Mouse (Mus musculus) liver, embryonic 15.5 days (tissue): ENCODE data around the gene Tgfbr1. TPM values are rescaled to one million over a fixed set of nuclear protein-coding genes. Genes with fewer than 3 reads are reported as not detected.
A peak's percentile ranks its signal among the peaks of the same experiment; 100 is the strongest.
"Not testable (repeated sequence)": the region's sequence is repeated elsewhere in the genome, so short reads cannot be mapped to it uniquely, and the experiment has no call there.

ENCODE experiments used
- ATAC-seq: fragments of 200-750 bp; cut with Nextera tagmentation; 2 replicates; pipeline ENCODE4 v1.8.0; 2017; ENCODE audit warnings: moderate number of reproducible peaks, mild to moderate bottlenecking, moderate library complexity; ENCODE audit not compliant: insufficient read depth
- H3K27ac ChIP-seq: fragments of 300-500 bp; sonication (generic); replicated peaks from 2 replicates; pipeline ENCODE4 v1.5.1; 2015; ENCODE audit warnings: mild to moderate bottlenecking, inconsistent platforms
- H3K27me3 ChIP-seq: fragments of 300-500 bp; sonication (generic); 2 replicates; pipeline ENCODE4 v1.6.1; 2015; ENCODE audit warnings: mild to moderate bottlenecking, inconsistent platforms
- H3K36me3 ChIP-seq: fragments of 300-500 bp; sonication (generic); replicated peaks from 2 replicates; pipeline ENCODE4 v1.6.1; 2015; ENCODE audit warnings: moderate library complexity, mild to moderate bottlenecking, inconsistent platforms
- H3K4me1 ChIP-seq: fragments of 300-500 bp; sonication (generic); replicated peaks from 2 replicates; pipeline ENCODE4 v1.6.1; 2015; ENCODE audit warnings: inconsistent platforms
- H3K4me2 ChIP-seq: fragments of 300-500 bp; sonication (generic); 2 replicates; pipeline ENCODE4 v1.6.1; 2015; ENCODE audit warnings: moderate library complexity, mild to moderate bottlenecking, inconsistent platforms
- H3K4me3 ChIP-seq: fragments of 300-500 bp; sonication (generic); replicated peaks from 2 replicates; pipeline ENCODE4 v1.5.1; 2015; ENCODE audit warnings: mild to moderate bottlenecking, inconsistent platforms
- H3K9ac ChIP-seq: fragments of 300-500 bp; sonication (generic); 2 replicates; pipeline ENCODE4 v1.6.1; 2015; ENCODE audit warnings: moderate library complexity, mild to moderate bottlenecking, inconsistent platforms
- H3K9me3 ChIP-seq: fragments of 300-500 bp; sonication (generic); replicated peaks from 2 replicates; pipeline ENCODE4 v1.6.1; 2016; ENCODE audit warnings: inconsistent platforms
- WGBS: fragments of 180-500 bp; shearing (Covaris S2); methylation state at CpG from one replicate; pipeline ENCODE4 v1.1.7; 2015; ENCODE audit warnings: mixed read lengths; ENCODE audit not compliant: insufficient replicate concordance; 5-methylcytosine and 5-hydroxymethylcytosine counted together
- polyA plus RNA-seq: library from polyadenylated mRNA; unstranded; fragments of >200 nt; fragmentation: Nextera tagmentation; extraction: Ambion mirVana; gene quantifications from 2 replicates; pipeline ENCODE4 v1.2.1, GENCODE M21; 2015

The Tgfbr1 gene
- polyA plus RNA-seq, 1 experiment from 2014 or later, result 4.4 TPM

DNA sequence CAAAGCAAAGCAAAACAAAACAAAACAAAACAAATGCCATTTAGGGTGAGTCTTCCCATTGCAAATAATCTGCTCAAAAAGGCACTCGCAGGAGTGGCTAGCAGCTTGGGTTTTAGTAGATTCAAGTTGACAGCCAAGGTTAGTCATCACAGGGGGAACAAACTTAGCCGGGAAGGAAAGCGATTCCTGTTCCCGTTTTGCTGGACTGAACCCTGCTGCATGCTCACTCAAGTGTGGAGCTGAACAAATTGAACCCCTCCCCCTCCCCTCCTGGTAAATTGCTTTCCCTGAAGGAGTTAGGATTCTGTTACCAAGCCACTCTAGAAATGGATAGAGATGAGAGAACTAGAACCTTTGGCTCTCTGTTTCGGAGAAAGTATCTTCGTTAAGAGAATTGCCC is 3.3 kb upstream of the Tgfbr1 start:
- ATAC-seq, result no peak
- no peak overlapping the region for H3K9ac ChIP-seq
- no peak overlapping the region for H3K27ac ChIP-seq
- H3K4me1 ChIP-seq, result peaks cover 24% of the 10 kb centered on the region
- H3K27me3 ChIP-seq, result peaks cover 58% of the 10 kb centered on the region
- WGBS, result 40% methylated on average over 6 of the region's 6 CpGs
- no peaks in the 10 kb centered on the region for H3K36me3 ChIP-seq
- no peaks in the 10 kb centered on the region for H3K9me3 ChIP-seq
- no peak overlapping the region for H3K4me3 ChIP-seq
- H3K4me2 ChIP-seq, result no peak overlapping the region

DNA sequence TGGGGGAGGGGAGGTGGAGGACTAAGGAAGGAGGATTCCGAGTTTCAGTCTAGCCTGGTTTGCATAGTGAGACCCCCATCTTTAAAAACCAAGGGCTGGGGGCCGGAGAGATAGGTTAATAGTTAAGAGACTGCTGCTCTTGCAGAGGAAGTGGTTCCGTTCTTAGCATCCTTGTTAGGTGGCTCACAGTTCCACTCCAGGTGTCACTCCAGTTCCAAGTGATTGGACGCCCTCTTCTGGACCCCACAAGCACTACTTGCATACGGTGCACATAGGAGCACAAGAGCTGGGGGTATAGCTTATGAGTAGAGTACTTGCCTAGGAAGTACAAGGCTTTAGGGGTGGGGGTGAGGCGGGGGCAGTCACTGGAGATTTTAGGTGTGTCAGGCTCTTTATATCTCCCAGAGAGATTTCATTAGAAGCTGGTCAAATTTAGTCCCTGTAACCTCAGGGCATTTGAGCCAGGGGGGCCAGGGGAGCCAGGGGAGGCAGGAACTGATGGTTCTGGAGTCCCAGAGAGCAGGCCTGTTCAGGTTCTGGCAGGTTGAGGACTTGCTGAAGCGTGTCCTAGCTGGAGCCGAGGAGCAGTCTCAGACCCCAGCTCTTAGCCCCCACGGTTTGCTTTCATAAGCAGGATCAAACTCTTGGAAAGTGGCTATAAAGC is 1.5 kb upstream of the Tgfbr1 start:
- Histone ChIP-seq H3K9ac (peak overlapping the region; percentile 68), H3K4me3 (peak overlapping the region; percentile 76), H3K27ac (no peak overlapping the region), H3K27me3 (peaks cover 59% of the 10 kb centered on the region), H3K9me3 (no peaks in the 10 kb centered on the region), H3K36me3 (no peaks in the 10 kb centered on the region), H3K4me1 (peaks cover 24% of the 10 kb centered on the region), H3K4me2 (peak overlapping the region; percentile 99)
- WGBS, result 13% methylated on average over 9 of the region's 9 CpGs
- no peak for ATAC-seq

DNA sequence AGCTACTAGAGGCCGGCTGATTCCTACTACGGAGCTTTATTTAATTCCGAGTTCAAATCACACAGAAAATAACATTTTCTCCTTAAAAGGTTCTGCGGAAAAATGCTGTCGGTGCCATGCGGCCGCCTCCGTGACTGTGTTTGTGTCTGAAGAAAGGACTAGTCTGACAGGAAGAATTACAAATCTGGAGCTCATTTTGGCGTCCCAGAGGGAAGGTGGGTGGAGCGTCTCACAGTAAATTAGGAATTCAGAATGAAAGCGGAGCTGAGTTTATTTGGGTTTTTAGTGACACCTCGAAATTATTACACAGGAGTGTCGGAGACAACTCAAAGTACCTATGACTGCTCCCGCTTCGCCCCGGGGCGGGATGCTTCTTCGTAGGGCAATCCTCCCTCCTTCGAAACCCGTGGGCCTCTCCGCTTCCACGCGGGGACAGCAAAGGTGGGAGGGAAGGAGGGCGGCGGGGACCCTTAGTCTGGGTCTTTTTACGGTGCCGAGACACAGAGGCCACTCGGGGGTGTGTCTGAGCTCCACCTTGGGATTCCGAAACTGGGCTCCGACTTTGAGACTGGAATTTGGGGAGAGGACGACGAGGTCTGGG is 861 bp upstream of the Tgfbr1 start:
- no peak overlapping the region for H3K27ac ChIP-seq
- WGBS, result 1% methylated on average over 32 of the region's 32 CpGs
- peaks cover 59% of the 10 kb centered on the region for H3K27me3 ChIP-seq
- peaks cover 24% of the 10 kb centered on the region for H3K4me1 ChIP-seq
- H3K9me3 ChIP-seq, result no peaks in the 10 kb centered on the region
- ATAC-seq, result no peak
- H3K9ac ChIP-seq, result peak overlapping the region; percentile 68
- peak overlapping the region; percentile 99 for H3K4me2 ChIP-seq
- no peaks in the 10 kb centered on the region for H3K36me3 ChIP-seq
- peak overlapping the region; percentile 76 for H3K4me3 ChIP-seq

DNA sequence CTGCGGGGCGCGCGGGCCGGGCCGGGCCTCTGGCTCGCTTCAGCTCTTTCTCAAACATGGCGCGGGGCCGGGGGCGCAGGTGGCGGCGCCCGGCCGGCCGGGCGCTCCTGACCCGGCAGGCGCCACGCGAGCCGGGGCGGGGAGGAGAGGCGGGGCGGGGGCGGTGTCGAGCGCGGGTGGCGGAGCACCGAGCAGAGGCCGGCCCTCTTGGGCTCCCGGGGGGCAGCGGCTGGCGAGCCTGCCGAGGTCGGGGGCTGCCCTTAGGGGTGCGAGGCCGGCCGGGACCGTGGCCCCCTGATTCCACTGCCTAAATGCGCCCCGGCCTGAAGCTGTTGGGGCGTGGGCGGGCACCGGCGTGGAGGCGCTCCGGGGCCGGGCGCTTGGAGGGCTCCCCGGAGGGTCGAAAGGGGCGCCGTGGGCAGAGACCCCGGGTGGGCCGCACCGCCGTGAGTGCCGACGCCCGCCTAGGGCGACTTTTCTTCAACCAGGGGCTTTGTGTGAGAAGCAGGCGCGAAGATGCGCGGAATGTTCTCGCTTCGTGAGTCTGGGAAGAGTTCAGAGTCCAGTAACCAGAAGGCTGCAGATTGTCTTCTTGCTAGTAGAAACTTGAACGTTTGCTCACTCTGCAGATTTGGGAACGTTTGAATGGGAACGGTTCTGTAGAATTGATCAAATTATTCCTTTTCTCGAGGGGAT is 542 bp downstream of the Tgfbr1 start:
- H3K4me3 ChIP-seq, result peak overlapping the region; percentile 76
- H3K9ac ChIP-seq, result peak overlapping the region; percentile 79
- H3K36me3 ChIP-seq, result no peaks in the 10 kb centered on the region
- H3K27ac ChIP-seq, result peak overlapping the region; percentile 89
- peaks cover 55% of the 10 kb centered on the region for H3K27me3 ChIP-seq
- peak overlapping the region; percentile 99 for H3K4me2 ChIP-seq
- no peaks in the 10 kb centered on the region for H3K9me3 ChIP-seq
- WGBS, result under 1% methylated on average over 68 of the region's 73 CpGs
- H3K4me1 ChIP-seq, result peaks cover 24% of the 10 kb centered on the region
- peak; percentile 72 for ATAC-seq

DNA sequence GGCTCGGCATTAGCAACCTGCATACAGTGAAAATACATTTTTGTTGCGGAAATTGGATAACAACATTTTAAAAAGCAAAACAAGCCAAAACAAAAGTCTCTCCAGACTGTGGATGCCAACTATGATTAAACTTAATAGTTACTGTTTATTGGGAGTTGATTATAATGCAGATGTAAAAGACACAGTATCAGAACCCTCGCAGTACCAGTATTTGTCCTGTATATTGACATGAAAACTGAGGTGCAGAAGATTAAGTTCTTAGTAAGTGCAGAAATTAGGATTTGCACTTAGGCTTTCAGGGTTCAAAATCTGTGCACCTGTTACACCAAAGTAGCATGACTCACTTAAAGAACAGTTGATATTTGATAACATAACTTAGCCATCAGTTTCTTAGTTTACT is 1.3 kb downstream of the Tgfbr1 start:
- WGBS, result 44% methylated on average over 3 of the region's 3 CpGs

DNA sequence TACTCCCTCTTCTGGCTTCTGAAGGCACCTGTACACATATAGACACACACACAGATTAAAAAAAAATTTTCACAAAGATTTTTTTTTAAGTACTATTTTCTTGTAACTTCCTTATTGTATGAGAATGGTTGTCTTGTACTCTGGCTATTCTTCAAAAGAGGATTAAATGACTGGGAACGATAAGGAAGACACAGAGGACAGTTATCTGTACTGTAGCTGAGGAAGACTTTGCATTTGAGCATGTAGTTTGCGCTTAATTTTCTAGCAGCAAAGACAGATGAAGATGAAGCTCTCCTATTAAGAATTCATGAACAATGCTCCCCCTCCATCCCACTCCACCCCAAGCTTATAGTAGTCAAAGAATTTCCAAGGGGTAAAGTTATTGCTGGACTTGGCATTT is 9.6 kb downstream of the Tgfbr1 start:
- H3K36me3 ChIP-seq, result no peaks in the 10 kb centered on the region
- no peak overlapping the region for H3K4me2 ChIP-seq
- 60% methylated on average over 2 of the region's 2 CpGs for WGBS
- H3K27me3 ChIP-seq, result no peaks in the 10 kb centered on the region
- H3K4me3 ChIP-seq, result no peak overlapping the region
- ATAC-seq, result no peak
- H3K27ac ChIP-seq, result no peak overlapping the region
- H3K9me3 ChIP-seq, result no peaks in the 10 kb centered on the region
- no peak overlapping the region for H3K9ac ChIP-seq
- peaks cover 4% of the 10 kb centered on the region; the same call in 1 of the 2 replicates for H3K4me1 ChIP-seq

More for the DNA sequence above, 1.3 kb downstream of the Tgfbr1 start:
- H3K27ac ChIP-seq, result no peak overlapping the region
- peaks cover 49% of the 10 kb centered on the region for H3K27me3 ChIP-seq
- ATAC-seq, result no peak
- no peak overlapping the region for H3K9ac ChIP-seq
- H3K4me2 ChIP-seq, result peak overlapping the region; percentile 99
- peak overlapping the region; percentile 76 for H3K4me3 ChIP-seq
- H3K36me3 ChIP-seq, result no peaks in the 10 kb centered on the region
- no peaks in the 10 kb centered on the region for H3K9me3 ChIP-seq
- H3K4me1 ChIP-seq, result peaks cover 27% of the 10 kb centered on the region

DNA sequence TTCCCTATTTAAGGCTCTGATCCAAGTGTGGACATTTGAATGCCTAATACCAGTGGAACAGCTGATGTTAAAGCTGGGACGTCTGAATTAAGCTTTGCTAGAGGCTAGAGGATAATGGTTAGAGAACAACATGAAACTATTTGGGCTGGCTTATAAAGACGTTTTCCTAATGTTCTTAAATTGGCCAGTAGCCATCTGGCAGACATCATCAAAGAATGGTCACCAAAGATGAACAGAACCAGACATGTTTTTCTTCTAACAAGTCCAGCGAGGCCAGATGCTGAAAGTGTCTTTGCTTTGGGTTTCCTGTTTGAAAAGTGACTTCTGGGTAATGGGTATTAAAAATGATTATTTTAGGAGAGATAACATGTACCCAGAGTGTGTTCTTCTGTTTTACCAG is 10.1 kb downstream of the Tgfbr1 start:
- Histone ChIP-seq H3K4me2 (no peak overlapping the region), H3K27me3 (no peaks in the 10 kb centered on the region), H3K9me3 (no peaks in the 10 kb centered on the region), H3K4me3 (no peak overlapping the region), H3K27ac (no peak overlapping the region), H3K4me1 (peaks cover 4% of the 10 kb centered on the region; the same call in 1 of the 2 replicates), H3K9ac (no peak overlapping the region), H3K36me3 (no peaks in the 10 kb centered on the region)
- ATAC-seq, result no peak
- 53% methylated on average over 3 of the region's 3 CpGs for WGBS

- H3K9me3 ChIP-seq, result no peaks in the 10 kb centered on the region
- no peaks in the 10 kb centered on the region; the same call in 1 of the 2 replicates for H3K4me1 ChIP-seq
- no peak overlapping the region for H3K27ac ChIP-seq
- no peak overlapping the region for H3K9ac ChIP-seq
- H3K27me3 ChIP-seq, result no peaks in the 10 kb centered on the region
- ATAC-seq, result no peak
- H3K4me2 ChIP-seq, result no peak overlapping the region
- no peaks in the 10 kb centered on the region for H3K36me3 ChIP-seq
- H3K4me3 ChIP-seq, result no peak overlapping the region
- WGBS, result 37% methylated on average over 2 of the region's 2 CpGs
Measured at GRCm38 (mm10) chr4:47368717-47369116, 15.7 kb downstream of the Tgfbr1 start.

DNA sequence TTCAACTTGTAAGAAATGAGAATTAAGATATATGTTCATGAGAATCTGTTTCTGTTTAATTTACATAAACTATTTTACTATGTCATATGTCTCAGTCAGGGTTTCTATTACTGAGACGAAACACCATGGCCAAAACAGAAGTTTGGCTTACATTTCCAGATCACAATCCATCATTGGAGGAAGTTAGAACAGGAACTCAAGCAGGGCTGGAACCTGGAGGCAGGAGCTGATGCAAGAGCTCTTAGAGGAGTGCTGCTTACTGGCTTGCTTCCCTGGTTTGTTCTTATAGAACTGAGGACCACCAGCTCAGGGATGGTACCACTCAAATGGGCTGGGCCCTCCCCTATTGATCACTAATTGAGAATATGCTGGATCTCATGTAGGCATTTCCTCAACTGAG is 25.7 kb downstream of the Tgfbr1 start:
- no peak overlapping the region for H3K9ac ChIP-seq
- H3K9me3 ChIP-seq, result no peaks in the 10 kb centered on the region
- H3K4me2 ChIP-seq, result no peak overlapping the region
- no peaks in the 10 kb centered on the region for H3K36me3 ChIP-seq
- H3K27me3 ChIP-seq, result no peaks in the 10 kb centered on the region
- 19% methylated on average over 1 of the region's 1 CpGs for WGBS
- no peak overlapping the region for H3K27ac ChIP-seq
- no peaks in the 10 kb centered on the region for H3K4me1 ChIP-seq
- no peak for ATAC-seq
- H3K4me3 ChIP-seq, result no peak overlapping the region

GRCm38 (mm10) chr4:47382426-47382825 is 29.4 kb downstream of the Tgfbr1 start:
- 25% methylated on average over 1 of the region's 1 CpGs for WGBS
- H3K36me3 ChIP-seq, result peaks cover 5% of the 10 kb centered on the region; the same call in 1 of the 2 replicates
- no peak for ATAC-seq

GRCm38 (mm10) chr4:47391926-47392325 is 38.9 kb downstream of the Tgfbr1 start:
- not testable (repeated sequence) for H3K4me1 ChIP-seq, H3K27me3 ChIP-seq, H3K9ac ChIP-seq, H3K4me3 ChIP-seq, H3K4me2 ChIP-seq, H3K27ac ChIP-seq, ATAC-seq, H3K36me3 ChIP-seq, H3K9me3 ChIP-seq
- WGBS, result 72% methylated on average over 2 of the region's 2 CpGs

More at GRCm38 (mm10) chr4:47382426-47382825, 29.4 kb downstream of the Tgfbr1 start:
- no peak overlapping the region for H3K9ac ChIP-seq
- H3K4me2 ChIP-seq, result no peak overlapping the region
- no peaks in the 10 kb centered on the region for H3K4me1 ChIP-seq
- no peak overlapping the region for H3K27ac ChIP-seq
- H3K4me3 ChIP-seq, result no peak overlapping the region
- H3K27me3 ChIP-seq, result no peaks in the 10 kb centered on the region
- H3K9me3 ChIP-seq, result no peaks in the 10 kb centered on the region
